Mouse (Mus musculus) midbrain, postnatal 0 days (tissue): ENCODE measurements at regions not wholly inside any gene's neighbourhood (a gene's known extent, or its start where the extent isn't known, plus 50 kb on each side); places are given as distances from the start of the nearest gene placed in this dataset. TPM values are rescaled to one million over a fixed set of nuclear protein-coding genes. Genes with fewer than 3 reads are reported as not detected.
A peak's percentile ranks its signal among the peaks of the same experiment; 100 is the strongest.

ENCODE experiments used
- ATAC-seq: fragments of 200-750 bp; cut with Nextera tagmentation; 2 replicates; pipeline ENCODE4 v1.8.0; 2017; ENCODE audit warnings: moderate number of reproducible peaks, mild to moderate bottlenecking, moderate TSS enrichment, moderate library complexity; ENCODE audit not compliant: low FRiP score
- DNase-seq: peaks from one replicate; pipeline ENCODE4 v3.0.0-alpha.2; 2015; ENCODE audit warnings: low spot score
- H3K27ac ChIP-seq: fragments of 300-500 bp; sonication (generic); 2 replicates; pipeline ENCODE4 v1.5.1; 2014; ENCODE audit warnings: low read depth, mild to moderate bottlenecking, low read length, mixed read lengths
- H3K27me3 ChIP-seq: fragments of 300-500 bp; sonication (generic); 2 replicates; pipeline ENCODE4 v1.6.1; 2014; ENCODE audit warnings: low read length, control low read depth, mixed read lengths; ENCODE audit not compliant: insufficient read depth
- H3K36me3 ChIP-seq: fragments of 300-500 bp; sonication (generic); 2 replicates; pipeline ENCODE4 v1.6.1; 2014; ENCODE audit warnings: low read length, control low read depth, mixed read lengths; ENCODE audit not compliant: insufficient read depth
- H3K4me1 ChIP-seq: fragments of 300-500 bp; sonication (generic); 2 replicates; pipeline ENCODE4 v1.6.1; 2014; ENCODE audit warnings: mild to moderate bottlenecking, control low read depth, antibody characterized with exemption, low read length, mixed read lengths; ENCODE audit not compliant: insufficient read depth
- H3K4me2 ChIP-seq: fragments of 300-500 bp; sonication (generic); 2 replicates; pipeline ENCODE4 v1.6.1; 2014; ENCODE audit warnings: low read depth, mild to moderate bottlenecking, low read length, mixed read lengths; ENCODE audit not compliant: poor library complexity, severe bottlenecking
- H3K4me3 ChIP-seq: fragments of 300-500 bp; sonication (generic); 2 replicates; pipeline ENCODE4 v1.5.1; 2014; ENCODE audit warnings: low read depth, mild to moderate bottlenecking, low read length, moderate library complexity
- H3K9ac ChIP-seq: fragments of 300-500 bp; sonication (generic); replicated peaks from 2 replicates; pipeline ENCODE4 v1.6.1; 2014; ENCODE audit warnings: mild to moderate bottlenecking, low read length, moderate library complexity, mixed read lengths; ENCODE audit not compliant: poor library complexity, severe bottlenecking
- H3K9me3 ChIP-seq: fragments of 300-500 bp; sonication (generic); 2 replicates; pipeline ENCODE4 v1.6.1; 2016; ENCODE audit warnings: low read length, control low read depth
- CTCF ChIP-seq: IDR thresholded peaks from 2 replicates; pipeline ENCODE4 v1.5.1; 2016; ENCODE audit warnings: antibody characterized with exemption, mild to moderate bottlenecking
- WGBS: fragments of 180-500 bp; shearing (Covaris S2); extraction: QIAGEN DNeasy Blood & Tissue Kit; methylation state at CpG from one replicate; pipeline ENCODE4 v1.1.7; 2014; 5-methylcytosine and 5-hydroxymethylcytosine counted together
- microRNA-seq: library from miRNA; unstranded; fragments of <30 nt; microRNA quantifications from one replicate; pipeline ENCODE4, GENCODE M21; 2016; ENCODE audit warnings: borderline number of aligned reads

DNA sequence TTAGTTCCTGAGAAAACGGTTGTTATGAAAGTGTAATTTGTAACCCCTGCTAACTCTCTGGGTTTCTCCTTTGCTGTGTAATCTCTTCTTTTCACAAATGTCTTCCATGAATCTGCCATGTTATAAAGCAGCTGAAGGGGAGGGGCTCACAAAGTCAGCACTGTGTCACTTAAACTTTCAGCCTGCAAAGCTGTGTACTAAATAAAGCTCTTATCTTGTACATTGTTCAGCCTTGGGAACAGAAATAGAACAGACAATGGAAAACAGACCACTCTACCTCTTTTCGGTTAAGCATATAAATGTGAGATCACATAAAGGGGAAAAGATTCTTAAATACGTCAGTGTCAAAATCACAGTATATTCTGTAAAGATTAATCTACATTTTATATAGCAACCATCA lies 573.9 kb downstream of the Plxdc2 start:
- Histone ChIP-seq H3K36me3 (no peaks in the 10 kb centered on the region), H3K4me3 (no peak overlapping the region), H3K27ac (no peak overlapping the region), H3K4me2 (no peak overlapping the region), H3K27me3 (no peaks in the 10 kb centered on the region), H3K9me3 (no peaks in the 10 kb centered on the region), H3K4me1 (no peaks in the 10 kb centered on the region), H3K9ac (no peak overlapping the region)
- WGBS = 78% methylated on average over 3 of the region's 3 CpGs
- ATAC-seq = no peak
- no peak for DNase-seq
- no peak for TF ChIP-seq CTCF

DNA sequence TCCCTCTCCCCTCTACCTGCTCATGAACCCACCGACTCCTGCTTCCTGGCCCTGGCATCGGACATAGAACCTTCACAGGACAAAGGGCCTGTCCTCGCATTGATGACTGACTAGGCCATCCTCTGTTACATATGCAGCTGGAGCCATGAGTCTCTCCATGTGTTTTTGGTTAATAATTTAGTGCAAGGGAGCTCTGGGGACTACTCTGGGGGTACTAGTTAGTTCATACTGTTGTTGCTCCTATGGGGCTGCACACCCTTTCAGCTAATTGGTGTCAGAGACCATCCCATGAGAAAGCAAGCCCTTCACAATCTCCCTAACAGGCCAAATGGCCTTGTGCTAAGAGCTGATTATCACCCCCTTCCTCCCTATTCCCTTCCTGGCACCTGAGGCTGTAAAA lies 603.3 kb downstream of the Plxdc2 start:
- H3K36me3 ChIP-seq = no peaks in the 10 kb centered on the region
- 90% methylated on average over 3 of the region's 3 CpGs for WGBS
- H3K4me2 ChIP-seq = no peak overlapping the region
- H3K27ac ChIP-seq = no peak overlapping the region
- H3K4me3 ChIP-seq = no peak overlapping the region
- H3K9me3 ChIP-seq = no peaks in the 10 kb centered on the region
- no peak for TF ChIP-seq CTCF
- DNase-seq (no peak), ATAC-seq (no peak)
- H3K4me1 ChIP-seq = no peaks in the 10 kb centered on the region
- H3K9ac ChIP-seq = no peak overlapping the region
- no peaks in the 10 kb centered on the region for H3K27me3 ChIP-seq

GRCm38 (mm10) chr2:16977380-16977779 lies 621.3 kb downstream of the Plxdc2 start:
- WGBS = 9% methylated on average over 4 of the region's 4 CpGs
- no peaks in the 10 kb centered on the region for H3K4me1 ChIP-seq
- H3K9me3 ChIP-seq = no peaks in the 10 kb centered on the region
- no peak for TF ChIP-seq CTCF
- no peaks in the 10 kb centered on the region for H3K36me3 ChIP-seq
- no peak overlapping the region for H3K4me2 ChIP-seq
- H3K27me3 ChIP-seq = no peaks in the 10 kb centered on the region
- H3K27ac ChIP-seq = no peak overlapping the region
- H3K4me3 ChIP-seq = no peak overlapping the region
- ATAC-seq (no peak), DNase-seq (peak; percentile 3)
- H3K9ac ChIP-seq = no peak overlapping the region

- Histone ChIP-seq H3K4me3 (no peak overlapping the region), H3K27me3 (no peaks in the 10 kb centered on the region), H3K4me2 (no peak overlapping the region), H3K9ac (no peak overlapping the region), H3K27ac (no peak overlapping the region), H3K36me3 (no peaks in the 10 kb centered on the region), H3K4me1 (no peaks in the 10 kb centered on the region), H3K9me3 (no peaks in the 10 kb centered on the region)
- no peak for TF ChIP-seq CTCF
- DNase-seq (no peak), ATAC-seq (no peak)
- 90% methylated on average over 1 of the region's 1 CpGs for WGBS
These were observed 626.7 kb downstream of the Plxdc2 start for GRCm38 (mm10) chr2:16982823-16983222.

- Histone ChIP-seq H3K36me3 (no peaks in the 10 kb centered on the region), H3K27ac (no peak overlapping the region), H3K4me2 (no peak overlapping the region), H3K9me3 (no peaks in the 10 kb centered on the region), H3K9ac (no peak overlapping the region), H3K4me3 (no peak overlapping the region), H3K27me3 (no peaks in the 10 kb centered on the region), H3K4me1 (no peaks in the 10 kb centered on the region)
- WGBS = 92% methylated on average over 5 of the region's 5 CpGs
- DNase-seq (no peak), ATAC-seq (no peak)
- no peak for TF ChIP-seq CTCF
These were observed 627.6 kb downstream of the Plxdc2 start for GRCm38 (mm10) chr2:16983583-16984221.

Small RNA genes lying in the stretch of these regions (microRNA-seq; reads per million reads assigned to microRNA genes)
- not detected for gene Gm24933
